Mouse (Mus musculus) kidney, adult 18-20 months (tissue): ENCODE data around the gene Lsm12.
A peak's percentile ranks its signal among the peaks of the same experiment; 100 is the strongest.

Experiments
- DNase-seq: peaks from one replicate; pipeline ENCODE4 v3.0.0; 2021

Lsm12 gene

GRCm38 (mm10) chr11:102184646-102185495 is at the start of gene Lsm12:
TSS of gene Lsm12 (minus strand) at chr11:102185296.
- peak; percentile 96 for DNase-seq

- peak; percentile 99 for DNase-seq
These were observed 45.1 kb upstream of the Lsm12 start, which contains the start of gene Hdac5 for GRCm38 (mm10) chr11:102230006-102230741. TSS of gene Hdac5 (minus strand) at chr11:102230166.

GRCm38 (mm10) chr11:102229331-102229953 is 44.3 kb upstream of the Lsm12 start:
- DNase-seq, result peak; percentile 39

- DNase-seq, result no peak
These were observed 43.7 kb upstream of the Lsm12 start for GRCm38 (mm10) chr11:102228646-102229268.

GRCm38 (mm10) chr11:102228191-102228545 is 43.1 kb upstream of the Lsm12 start:
- no peak for DNase-seq

- DNase-seq, result no peak
These were observed 42.4 kb upstream of the Lsm12 start for GRCm38 (mm10) chr11:102227270-102228190.

GRCm38 (mm10) chr11:102226067-102226978 is 41.2 kb upstream of the Lsm12 start:
- no peak for DNase-seq

GRCm38 (mm10) chr11:102225221-102225620 is 40.1 kb upstream of the Lsm12 start:
- DNase-seq, result no peak

- DNase-seq, result no peak
These were observed 39.6 kb upstream of the Lsm12 start for GRCm38 (mm10) chr11:102224686-102225085.

- DNase-seq, result peak; percentile 58
These were observed 38.1 kb upstream of the Lsm12 start for GRCm38 (mm10) chr11:102223166-102223565.

- DNase-seq, result peak; percentile 51
These were observed 36.9 kb upstream of the Lsm12 start for GRCm38 (mm10) chr11:102221954-102222351.

GRCm38 (mm10) chr11:102221243-102221953 is 36.3 kb upstream of the Lsm12 start:
- no peak for DNase-seq

- DNase-seq, result no peak
These were observed 35.4 kb upstream of the Lsm12 start for GRCm38 (mm10) chr11:102220451-102220850.

- no peak for DNase-seq
These were observed 34.9 kb upstream of the Lsm12 start for GRCm38 (mm10) chr11:102219994-102220346.

GRCm38 (mm10) chr11:102219247-102219993 is 34.3 kb upstream of the Lsm12 start:
- no peak for DNase-seq

GRCm38 (mm10) chr11:102218783-102219182 is 33.7 kb upstream of the Lsm12 start:
- DNase-seq, result peak; percentile 97

- peak; percentile 33 for DNase-seq
These were observed 32.9 kb upstream of the Lsm12 start for GRCm38 (mm10) chr11:102217876-102218430.

GRCm38 (mm10) chr11:102217396-102217795 is 32.3 kb upstream of the Lsm12 start:
- no peak for DNase-seq

GRCm38 (mm10) chr11:102216886-102217240 is 31.8 kb upstream of the Lsm12 start:
- DNase-seq, result no peak
